Mouse (Mus musculus): ENCODE measurements around the gene Ldlrad3.

GRCm38 (mm10) chr2:101998911-101999572 is 187.1 kb downstream of the Ldlrad3 start:
- TF ChIP-seq CTCF (IDR thresholded peaks at IDR 0.05; ENCODE audit: control insufficient read depth, insufficient read depth, insufficient read length) (no peak), MAX (IDR thresholded peaks at IDR 0.05) (no peak), MYOG (IDR thresholded peaks at IDR 0.05; ENCODE audit: control insufficient read depth, extremely low read depth, insufficient read length) (no peak), CEBPB (IDR thresholded peaks at IDR 0.05; ENCODE audit: low read depth) (no peak), MYOD1 (IDR thresholded peaks at IDR 0.05; ENCODE audit: control insufficient read depth, insufficient read length, low read depth) (no peak)
